Mouse (Mus musculus): Measurements from ENCODE around the gene Als2. TPM values are rescaled to one million over a fixed set of nuclear protein-coding genes. Genes with fewer than 3 reads are reported as not detected.

The Als2 gene
- polyA plus RNA-seq (2015; fragmentation: Nextera tagmentation; extraction: Ambion mirVana), result 7.5 TPM in 2 replicates

DNA sequence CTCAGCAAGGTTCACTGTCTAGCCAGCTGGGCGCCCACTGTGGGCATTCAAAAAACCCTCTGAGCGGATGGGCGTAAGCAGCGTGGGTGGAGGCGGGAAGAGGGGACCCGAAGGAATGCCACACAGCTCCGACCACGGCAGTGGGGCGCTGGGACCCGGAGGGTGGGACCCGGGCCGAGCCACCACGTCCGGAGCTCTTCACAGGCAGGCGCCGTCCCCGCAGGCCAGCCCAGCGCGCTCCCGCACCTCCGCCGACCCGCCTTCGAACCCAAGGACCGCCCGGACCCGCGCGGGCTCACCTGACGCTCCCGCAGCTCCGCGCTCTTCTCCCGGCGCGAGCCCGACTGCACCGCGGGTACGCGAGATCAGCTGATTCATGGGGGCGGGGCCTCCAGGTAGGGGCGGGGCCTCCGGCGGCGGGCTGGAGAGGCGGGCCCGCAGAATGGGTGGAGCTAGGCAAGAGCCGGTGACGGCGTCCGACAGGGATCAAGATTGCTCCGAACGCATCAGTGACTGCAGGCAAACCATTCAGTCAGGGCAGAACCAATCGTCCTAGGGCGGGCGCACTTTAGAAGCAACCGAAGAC lies at the start of gene Als2:
Als2 (minus strand) TSS at position 376 of the 586 bp plus-strand sequence.
- peak within 1 kb of the TSS; percentile 75 for H3K9ac ChIP-seq
- under 1% methylated on average over 57 of the region's 58 CpGs for WGBS
- H3K27me3 ChIP-seq, result no peaks in the 10 kb centered on the region
- H3K9me3 ChIP-seq, result no peaks in the 10 kb centered on the region
- H3K4me1 ChIP-seq, result 0 out of 2 replicates have a peak, but pooled peaks cover 4% of the 10 kb centered on the region
- H3K4me2 ChIP-seq, result peak within 1 kb of the TSS; percentile 71
- H3K4me3 ChIP-seq, result peak within 1 kb of the TSS; percentile 88
- no peaks in the 10 kb centered on the region for H3K36me3 ChIP-seq
- ATAC-seq (ENCODE audit: insufficient number of reproducible peaks, low FRiP score, low TSS enrichment, low read depth), result peak; percentile 96
- H3K27ac ChIP-seq, result peak within 1 kb of the TSS; percentile 75

DNA sequence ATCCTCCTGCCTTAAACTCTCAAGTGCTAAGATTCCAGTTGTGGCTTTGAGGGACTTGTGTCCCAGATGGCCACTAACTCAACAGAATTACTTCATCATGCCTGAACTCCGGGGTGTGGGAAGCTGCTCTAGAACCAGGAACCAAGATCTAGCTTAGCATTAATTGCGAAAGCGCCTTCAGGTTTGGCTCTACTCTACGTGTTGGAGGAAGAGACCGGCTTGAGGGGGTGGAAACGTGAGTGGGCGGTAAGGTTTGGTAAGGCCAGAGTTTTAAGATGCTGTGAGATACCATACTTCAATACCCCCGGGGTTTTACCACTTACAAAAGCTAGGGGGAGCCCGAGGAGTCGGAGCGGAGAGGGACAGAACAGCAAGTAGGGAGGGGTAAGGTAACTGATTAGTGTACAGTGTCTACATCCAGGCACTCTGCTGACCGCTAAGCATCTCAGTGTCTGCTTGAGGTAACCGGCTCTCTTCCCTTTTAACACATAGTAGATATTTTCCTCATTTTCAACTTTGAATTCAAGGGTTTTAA lies 49.4 kb upstream of the Als2 start:
- no peak overlapping the region for H3K4me2 ChIP-seq
- no peaks in the 10 kb centered on the region for H3K27me3 ChIP-seq
- H3K27ac ChIP-seq, result no peak overlapping the region
- no peaks in the 10 kb centered on the region for H3K4me1 ChIP-seq
- no peak for ATAC-seq (ENCODE audit: insufficient number of reproducible peaks, low FRiP score, low TSS enrichment, low read depth)
- no peak overlapping the region for H3K4me3 ChIP-seq
- WGBS, result 76% methylated on average over 13 of the region's 13 CpGs
- no peak overlapping the region for H3K9ac ChIP-seq
- H3K36me3 ChIP-seq, result no peaks in the 10 kb centered on the region
- H3K9me3 ChIP-seq, result no peaks in the 10 kb centered on the region

DNA sequence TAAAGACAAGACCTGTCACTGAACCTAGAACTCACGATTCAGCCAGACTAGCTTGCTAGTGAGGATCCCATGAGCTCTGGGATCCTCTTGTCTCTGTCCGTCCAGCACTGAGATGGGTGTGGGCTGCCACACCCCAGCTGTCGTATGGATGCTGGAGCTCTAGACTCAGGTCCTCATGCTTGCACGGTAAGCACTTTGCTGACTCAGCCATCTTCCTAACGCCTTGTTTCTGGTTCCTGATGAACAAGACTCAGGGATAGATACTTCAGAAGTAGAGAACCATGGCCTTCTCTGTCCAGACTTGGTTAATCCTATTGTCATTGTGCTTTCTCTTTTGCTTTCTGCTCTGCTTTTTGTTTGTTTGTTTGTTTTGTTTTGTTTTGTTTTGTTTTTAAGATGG lies 48.8 kb upstream of the Als2 start:
- ATAC-seq (ENCODE audit: insufficient number of reproducible peaks, low FRiP score, low TSS enrichment, low read depth), result no peak
- H3K4me3 ChIP-seq, result no peak overlapping the region
- H3K27me3 ChIP-seq, result no peaks in the 10 kb centered on the region
- no peak overlapping the region for H3K9ac ChIP-seq
- H3K27ac ChIP-seq, result no peak overlapping the region
- H3K4me2 ChIP-seq, result no peak overlapping the region
- H3K4me1 ChIP-seq, result no peaks in the 10 kb centered on the region
- no peaks in the 10 kb centered on the region for H3K36me3 ChIP-seq
- no peaks in the 10 kb centered on the region for H3K9me3 ChIP-seq
- WGBS, result 87% methylated on average over 5 of the region's 5 CpGs

DNA sequence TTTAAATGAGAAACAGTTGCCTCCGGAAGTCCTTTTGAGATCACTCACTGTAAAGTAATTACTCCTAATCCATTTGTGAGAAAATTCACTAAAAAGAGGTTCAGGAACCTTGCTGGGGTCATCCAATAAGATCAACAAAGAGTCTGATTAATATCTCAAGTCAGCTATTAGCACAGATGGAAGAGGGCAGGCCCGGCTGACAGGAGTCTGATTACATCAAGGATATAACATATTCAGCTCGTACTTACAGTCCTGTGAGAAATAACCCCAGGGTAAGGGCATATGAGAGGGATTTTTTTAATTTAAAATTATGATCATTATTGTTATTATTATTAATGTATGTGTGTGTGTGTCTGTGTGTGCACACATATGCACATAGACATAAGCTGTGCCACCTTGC lies 35.2 kb upstream of the Als2 start:
- H3K9ac ChIP-seq, result no peak overlapping the region
- no peaks in the 10 kb centered on the region for H3K9me3 ChIP-seq
- H3K4me2 ChIP-seq, result no peak overlapping the region
- WGBS, result 42% methylated on average over 3 of the region's 3 CpGs
- ATAC-seq (ENCODE audit: insufficient number of reproducible peaks, low FRiP score, low TSS enrichment, low read depth), result no peak
- no peak overlapping the region for H3K4me3 ChIP-seq
- H3K27ac ChIP-seq, result no peak overlapping the region
- peaks cover 21% of the 10 kb centered on the region for H3K4me1 ChIP-seq
- H3K36me3 ChIP-seq, result no peaks in the 10 kb centered on the region
- H3K27me3 ChIP-seq, result no peaks in the 10 kb centered on the region

DNA sequence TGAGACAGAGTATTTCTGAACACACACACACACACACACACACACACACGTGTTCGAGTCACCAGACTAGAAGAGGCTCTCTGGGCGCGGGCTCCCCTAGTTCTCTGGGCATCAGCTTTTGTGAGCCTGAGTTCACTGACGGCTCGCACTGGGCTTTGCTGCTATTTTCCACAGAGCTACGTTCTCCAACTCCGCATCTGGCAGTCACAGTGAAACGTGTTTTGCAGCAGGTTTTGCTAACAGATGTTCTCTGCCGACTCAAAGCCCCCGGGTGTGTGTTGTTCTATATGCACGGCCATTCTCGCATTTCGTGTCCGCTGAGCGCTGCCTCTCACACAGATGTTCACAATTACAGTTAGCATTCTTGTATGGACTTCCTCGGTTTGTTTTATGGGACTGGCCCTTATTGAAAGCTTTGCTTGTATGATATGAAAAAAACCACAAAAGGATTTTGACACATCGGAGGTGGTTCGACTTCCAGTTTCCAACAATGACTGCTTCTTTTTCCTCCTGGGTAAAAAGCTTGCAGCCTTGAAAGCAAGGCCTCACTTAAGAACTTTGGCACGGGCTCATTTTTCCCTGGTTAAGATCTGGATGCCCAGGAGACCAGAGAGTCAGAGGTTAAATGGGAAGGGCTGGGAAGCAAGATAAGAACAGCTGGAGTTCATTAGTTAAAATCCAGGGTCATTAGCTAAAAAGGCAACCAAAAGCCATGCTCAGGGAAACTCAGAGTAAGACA lies 33.1 kb upstream of the Als2 start:
- H3K27ac ChIP-seq, result peak overlapping the region; percentile 78
- H3K4me3 ChIP-seq, result no peak overlapping the region
- peak; percentile 90 for ATAC-seq (ENCODE audit: insufficient number of reproducible peaks, low FRiP score, low TSS enrichment, low read depth)
- 10% methylated on average over 20 of the region's 20 CpGs for WGBS
- H3K27me3 ChIP-seq, result no peaks in the 10 kb centered on the region
- H3K4me1 ChIP-seq, result peaks cover 21% of the 10 kb centered on the region
- no peak overlapping the region for H3K9ac ChIP-seq
- no peaks in the 10 kb centered on the region for H3K36me3 ChIP-seq
- H3K9me3 ChIP-seq, result no peaks in the 10 kb centered on the region
- H3K4me2 ChIP-seq, result no peak overlapping the region

DNA sequence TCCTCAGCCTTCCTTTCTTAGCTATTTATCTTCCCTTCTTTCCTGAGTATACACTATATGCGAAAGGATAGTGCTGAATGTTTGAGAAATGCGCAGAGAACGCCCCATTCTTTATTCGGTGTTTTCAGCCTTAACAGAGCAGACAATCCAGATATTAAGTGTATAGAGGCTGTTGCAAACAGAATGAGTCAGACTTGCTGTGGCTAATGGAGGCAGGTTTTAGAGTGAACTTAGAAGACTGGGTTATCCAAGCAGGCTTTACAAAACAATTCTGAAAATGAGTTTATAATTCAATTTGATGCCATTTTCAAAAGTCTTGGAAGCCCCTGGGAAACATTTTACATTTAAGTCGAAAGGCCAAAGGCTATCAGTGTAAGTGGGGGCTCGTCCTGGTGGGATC lies 32.4 kb upstream of the Als2 start:
- Histone ChIP-seq H3K9me3 (no peaks in the 10 kb centered on the region), H3K4me3 (no peak overlapping the region), H3K9ac (no peak overlapping the region), H3K4me2 (no peak overlapping the region), H3K27ac (peak overlapping the region; percentile 78), H3K36me3 (no peaks in the 10 kb centered on the region), H3K27me3 (no peaks in the 10 kb centered on the region), H3K4me1 (peaks cover 21% of the 10 kb centered on the region)
- 66% methylated on average over 6 of the region's 6 CpGs for WGBS
- no peak for ATAC-seq (ENCODE audit: insufficient number of reproducible peaks, low FRiP score, low TSS enrichment, low read depth)

DNA sequence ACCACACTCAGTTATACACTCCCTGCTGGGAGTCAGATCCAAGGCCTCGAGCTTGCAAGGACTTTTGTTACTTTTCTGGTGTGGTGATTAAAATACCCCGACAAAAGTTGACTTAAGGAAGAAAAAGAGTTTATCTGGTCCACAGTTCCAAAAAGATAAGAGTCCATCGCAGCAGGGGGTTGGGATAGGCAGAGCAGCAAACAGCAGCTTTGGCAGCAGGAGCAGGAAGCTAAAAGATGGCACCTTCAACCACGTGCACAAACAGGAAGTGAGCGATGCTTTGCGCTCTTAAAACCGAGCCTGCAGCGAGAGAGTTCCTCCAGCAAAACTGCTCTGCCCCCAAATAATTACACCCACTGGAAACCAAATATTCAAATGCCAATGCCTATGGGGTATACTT lies 31.9 kb upstream of the Als2 start:
- Histone ChIP-seq H3K36me3 (no peaks in the 10 kb centered on the region), H3K9ac (no peak overlapping the region), H3K27me3 (no peaks in the 10 kb centered on the region), H3K27ac (no peak overlapping the region), H3K4me1 (peaks cover 21% of the 10 kb centered on the region), H3K9me3 (no peaks in the 10 kb centered on the region), H3K4me2 (no peak overlapping the region), H3K4me3 (no peak overlapping the region)
- no peak for ATAC-seq (ENCODE audit: insufficient number of reproducible peaks, low FRiP score, low TSS enrichment, low read depth)
- WGBS, result 32% methylated on average over 8 of the region's 8 CpGs

DNA sequence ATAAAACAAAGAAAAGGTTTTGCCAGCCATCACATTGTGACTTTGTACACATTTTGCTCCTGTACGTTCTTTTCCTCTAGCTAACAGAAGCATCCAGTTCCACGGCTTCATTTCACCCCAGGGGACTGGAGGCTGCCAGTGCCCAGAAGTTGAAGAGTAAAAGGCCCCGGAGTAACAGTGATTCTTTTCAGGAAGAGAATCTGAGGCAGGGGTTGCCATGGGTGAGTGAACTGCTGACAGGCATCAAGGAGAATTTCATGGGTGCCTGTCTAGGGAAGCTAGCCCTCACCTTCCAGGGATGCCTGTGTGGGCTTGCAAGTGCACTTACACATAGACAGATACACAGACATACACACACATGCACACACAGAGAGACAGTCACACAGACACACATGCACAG lies 20.7 kb upstream of the Als2 start:
- H3K27me3 ChIP-seq, result no peaks in the 10 kb centered on the region
- 15% methylated on average over 3 of the region's 3 CpGs for WGBS
- H3K36me3 ChIP-seq, result no peaks in the 10 kb centered on the region
- H3K9ac ChIP-seq, result no peak overlapping the region
- no peak overlapping the region for H3K27ac ChIP-seq
- no peaks in the 10 kb centered on the region for H3K9me3 ChIP-seq
- ATAC-seq (ENCODE audit: insufficient number of reproducible peaks, low FRiP score, low TSS enrichment, low read depth), result no peak
- H3K4me1 ChIP-seq, result peaks cover 20% of the 10 kb centered on the region
- H3K4me2 ChIP-seq, result no peak overlapping the region
- no peak overlapping the region for H3K4me3 ChIP-seq

DNA sequence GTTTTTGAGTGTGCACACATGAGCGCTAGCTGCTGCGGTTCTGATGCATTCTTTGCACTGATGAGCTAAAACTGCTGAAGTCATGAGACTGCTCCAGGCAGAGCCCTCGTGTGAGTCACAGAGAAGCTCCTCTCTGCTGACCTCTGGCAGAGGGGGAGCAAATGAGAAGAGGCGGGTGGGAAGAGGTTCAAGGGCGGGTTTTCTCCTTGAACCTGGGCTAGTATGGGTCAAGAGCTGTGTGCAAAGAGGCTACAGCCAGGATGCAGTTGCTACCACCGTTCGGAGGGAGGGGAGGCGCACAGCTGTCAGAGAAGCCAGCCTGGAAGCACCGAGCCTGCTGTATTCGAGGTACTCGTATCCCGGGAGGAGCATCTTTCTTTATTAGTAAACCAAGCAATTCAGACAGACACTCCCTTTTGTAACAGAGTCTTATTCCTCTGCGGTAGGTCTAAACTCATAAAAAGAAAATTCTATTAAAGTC lies 19.8 kb upstream of the Als2 start, which contains the start of gene Cdk15:
Cdk15 (plus strand) TSS at position 156 of the 481 bp plus-strand sequence.
- no peak for ATAC-seq (ENCODE audit: insufficient number of reproducible peaks, low FRiP score, low TSS enrichment, low read depth)
- Histone ChIP-seq H3K4me1 (peaks cover 20% of the 10 kb centered on the region), H3K4me3 (no peak within 1 kb of the TSS), H3K36me3 (no peaks in the 10 kb centered on the region), H3K27me3 (no peaks in the 10 kb centered on the region), H3K9ac (no peak within 1 kb of the TSS), H3K9me3 (no peaks in the 10 kb centered on the region), H3K27ac (peak within 1 kb of the TSS; percentile 38; the same call in 1 of the 2 replicates), H3K4me2 (peak within 1 kb of the TSS; percentile 19; the same call in 1 of the 2 replicates)
- 9% methylated on average over 13 of the region's 13 CpGs for WGBS

DNA sequence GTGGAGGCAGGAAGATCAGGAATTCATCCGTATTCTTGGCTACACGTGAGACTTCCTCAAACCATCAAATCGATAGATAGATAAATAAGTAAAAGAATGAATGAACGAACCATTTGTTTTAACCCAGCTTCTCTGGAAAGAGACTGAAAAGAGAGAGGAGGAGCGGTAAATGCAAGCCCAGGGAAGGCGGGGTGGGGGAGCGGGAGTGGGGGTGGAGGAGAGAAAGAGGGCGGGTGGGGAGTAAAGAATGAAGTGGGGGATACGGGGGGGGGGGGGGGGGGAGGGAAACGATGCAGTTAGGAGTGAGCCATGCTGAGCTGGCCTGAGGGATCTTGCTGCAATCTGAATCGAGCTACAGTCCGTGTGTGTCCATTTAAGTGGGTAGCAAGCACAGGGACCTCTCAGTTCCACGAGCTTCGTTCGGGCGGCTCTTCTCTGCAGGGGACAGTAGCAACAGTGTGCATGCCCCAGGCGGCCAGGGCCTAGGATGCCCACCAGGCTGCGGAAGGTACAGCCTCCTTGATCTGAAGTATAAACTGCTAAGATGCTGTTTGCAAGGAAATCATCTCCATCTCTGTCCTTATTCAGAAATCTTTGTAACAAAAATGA lies 16.4 kb upstream of the Als2 start:
- H3K4me1 ChIP-seq, result peaks cover 20% of the 10 kb centered on the region
- no peak for ATAC-seq (ENCODE audit: insufficient number of reproducible peaks, low FRiP score, low TSS enrichment, low read depth)
- H3K9ac ChIP-seq, result no peak overlapping the region
- H3K4me3 ChIP-seq, result peak overlapping the region; percentile 9; the same call in 1 of the 2 replicates
- no peaks in the 10 kb centered on the region for H3K27me3 ChIP-seq
- no peaks in the 10 kb centered on the region for H3K9me3 ChIP-seq
- H3K27ac ChIP-seq, result no peak overlapping the region
- H3K4me2 ChIP-seq, result peak overlapping the region; percentile 40
- H3K36me3 ChIP-seq, result no peaks in the 10 kb centered on the region
- 5% methylated on average over 16 of the region's 18 CpGs for WGBS

DNA sequence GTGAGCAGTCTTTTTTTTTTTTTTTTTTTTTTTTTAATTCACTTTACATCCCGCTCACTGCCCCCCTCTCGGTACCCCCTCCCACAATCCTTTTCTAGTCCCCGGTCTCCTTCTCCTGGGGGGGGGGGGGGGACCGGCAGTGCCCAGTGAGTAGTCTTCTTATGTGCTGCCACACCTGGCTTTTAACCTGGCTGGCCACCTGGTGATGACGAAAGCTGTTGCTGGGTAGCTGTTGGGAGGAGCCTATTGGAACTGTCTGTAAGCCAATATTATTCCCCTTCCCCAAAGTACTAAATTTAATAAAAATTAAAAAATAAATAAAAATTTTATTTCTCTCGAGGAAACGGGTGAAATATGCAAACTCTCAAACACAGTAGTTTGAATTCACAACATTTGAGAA lies 15.7 kb upstream of the Als2 start:
- Histone ChIP-seq H3K4me3 (peak overlapping the region; percentile 9; the same call in 1 of the 2 replicates), H3K4me1 (peaks cover 18% of the 10 kb centered on the region), H3K27me3 (no peaks in the 10 kb centered on the region), H3K27ac (no peak overlapping the region), H3K4me2 (peak overlapping the region; percentile 40; the same call in 1 of the 2 replicates), H3K9me3 (no peaks in the 10 kb centered on the region), H3K36me3 (no peaks in the 10 kb centered on the region), H3K9ac (no peak overlapping the region)
- no peak for ATAC-seq (ENCODE audit: insufficient number of reproducible peaks, low FRiP score, low TSS enrichment, low read depth)
- WGBS, result 7% methylated on average over 4 of the region's 7 CpGs

DNA sequence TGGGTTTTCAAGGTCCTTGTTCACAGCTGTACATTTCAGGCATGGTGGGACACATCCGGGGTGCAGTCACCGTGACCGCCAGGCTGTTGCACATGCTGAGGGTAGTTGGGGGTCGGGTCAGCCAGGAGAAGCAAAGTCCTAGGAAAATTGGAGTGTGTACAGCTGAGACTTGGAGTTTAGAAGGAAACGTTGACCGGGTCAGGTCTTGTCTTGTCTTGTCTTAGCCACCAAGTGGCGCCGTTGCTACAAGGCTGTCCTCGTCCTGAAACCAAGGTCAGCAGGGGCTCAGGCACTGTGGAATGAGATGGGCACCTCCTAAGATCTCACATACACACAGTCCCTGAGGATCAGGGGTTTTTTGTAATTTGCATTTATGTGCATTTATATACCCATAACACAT lies 10.6 kb upstream of the Als2 start:
- Histone ChIP-seq H3K4me1 (no peaks in the 10 kb centered on the region), H3K27ac (no peak overlapping the region), H3K36me3 (no peaks in the 10 kb centered on the region), H3K4me2 (no peak overlapping the region), H3K4me3 (no peak overlapping the region), H3K27me3 (no peaks in the 10 kb centered on the region), H3K9me3 (no peaks in the 10 kb centered on the region), H3K9ac (no peak overlapping the region)
- WGBS, result 5% methylated on average over 9 of the region's 9 CpGs
- no peak for ATAC-seq (ENCODE audit: insufficient number of reproducible peaks, low FRiP score, low TSS enrichment, low read depth)
